Mouse (Mus musculus) gastrocnemius, postnatal 36 days (tissue): ENCODE measurements around the gene Mybpc2. TPM values are rescaled to one million over a fixed set of nuclear protein-coding genes. Genes with fewer than 3 reads are reported as not detected.

ENCODE experiments used
- DNase-seq, 2 experiments: peaks; one replicate each; pipeline ENCODE4 v3.0.0; 2022
- intact Hi-C: fragments of 180-260 bp; cut with DNase I; formaldehyde crosslinking; loops from one replicate; pipeline ENCODE4 v1.15.1; 2025
- total RNA-seq, 2 experiments: library from RNA; stranded (reverse); gene quantifications; 2 replicates each; pipeline ENCODE4 v1.2.3; 2021

Gene Mybpc2
- total RNA-seq, 2 experiments from 2014 or later, result 4,354 to 5,208 TPM

GRCm38 (mm10) chr7:44491391-44491790 is 33.1 kb downstream of the Mybpc2 start:
- DNase-seq, result peak in 1 of 2 experiments; percentile 10
- intact Hi-C loops, result no loop called here

- intact Hi-C loops, result no loop called here
- peak in 1 of 2 experiments; percentile 11 for DNase-seq
These were observed 34.2 kb downstream of the Mybpc2 start for GRCm38 (mm10) chr7:44490281-44490680.

GRCm38 (mm10) chr7:44488545-44488944 is 35.9 kb downstream of the Mybpc2 start:
- intact Hi-C loops, result loop anchor here (5.0 kb wide), 2 partner anchors 86 to 226 kb away; partner anchors contain the start of gene Gm15517
- peak in 1 of 2 experiments; percentile 10 for DNase-seq

- peak in 1 of 2 experiments; percentile 7 for DNase-seq
- intact Hi-C loops, result loop anchor here (5.0 kb wide), 2 partner anchors 86 to 226 kb away; partner anchors contain the start of gene Gm15517
These were observed 36.5 kb downstream of the Mybpc2 start for GRCm38 (mm10) chr7:44487936-44488335.

- intact Hi-C loops, result loop anchor here (5.0 kb wide), 2 partner anchors 85 to 225 kb away; partner anchors contain the start of gene Gm15517
- DNase-seq, result peak in 1 of 2 experiments; percentile 13
These were observed 37.4 kb downstream of the Mybpc2 start for GRCm38 (mm10) chr7:44486927-44487575.

GRCm38 (mm10) chr7:44485572-44486195 is 38.8 kb downstream of the Mybpc2 start:
- DNase-seq, result peak in 1 of 2 experiments; percentile 8
- intact Hi-C loops, result loop anchor here (5.0 kb wide), 2 partner anchors 83 to 223 kb away; partner anchors contain the start of gene Gm15517

- DNase-seq, result peak in 1 of 2 experiments; percentile 63
- intact Hi-C loops, result loop anchor here (5.0 kb wide), 2 partner anchors 83 to 223 kb away; partner anchors contain the start of gene Gm15517
These were observed 39.5 kb downstream of the Mybpc2 start for GRCm38 (mm10) chr7:44484841-44485571.

GRCm38 (mm10) chr7:44484109-44484508 is 40.3 kb downstream of the Mybpc2 start:
- DNase-seq, result peak in 1 of 2 experiments; percentile 9
- intact Hi-C loops, result no loop called here

GRCm38 (mm10) chr7:44482836-44483435 is 41.5 kb downstream of the Mybpc2 start:
- DNase-seq, result no peak
- intact Hi-C loops, result no loop called here

GRCm38 (mm10) chr7:44475046-44475614 is 49.3 kb downstream of the Mybpc2 start:
- no peak for DNase-seq

GRCm38 (mm10) chr7:44474419-44474818 is 50.0 kb downstream of the Mybpc2 start:
- intact Hi-C loops, result no loop called here
- peak in 1 of 2 experiments; percentile 72 for DNase-seq

More at GRCm38 (mm10) chr7:44475046-44475614, 49.3 kb downstream of the Mybpc2 start:
- intact Hi-C loops, result no loop called here

GRCm38 (mm10) chr7:44472961-44473646 is 51.4 kb downstream of the Mybpc2 start:
- intact Hi-C loops, result no loop called here

GRCm38 (mm10) chr7:44472558-44472885 is 51.9 kb downstream of the Mybpc2 start:
- DNase-seq, result no peak
- intact Hi-C loops, result no loop called here

More at GRCm38 (mm10) chr7:44472961-44473646, 51.4 kb downstream of the Mybpc2 start:
- peak; percentile 58 to 73 for DNase-seq

GRCm38 (mm10) chr7:44471880-44472557 is 52.4 kb downstream of the Mybpc2 start:
- peak in 1 of 2 experiments; percentile 50 for DNase-seq
- intact Hi-C loops, result no loop called here

- DNase-seq, result no peak
- intact Hi-C loops, result no loop called here
These were observed 53.5 kb downstream of the Mybpc2 start for GRCm38 (mm10) chr7:44470696-44471612.

- intact Hi-C loops, result no loop called here
- DNase-seq, result no peak
These were observed 54.5 kb downstream of the Mybpc2 start for GRCm38 (mm10) chr7:44469677-44470675.
